Mouse (Mus musculus) kidney, postnatal 0 days (tissue): Measurements from ENCODE around the gene Lpin3. TPM values are rescaled to one million over a fixed set of nuclear protein-coding genes. Genes with fewer than 3 reads are reported as not detected.

Experiments used
- ATAC-seq: fragments of 200-750 bp; cut with Nextera tagmentation; replicated peaks from 2 replicates; pipeline ENCODE4 v1.8.0; 2017; ENCODE audit warnings: low read depth, moderate number of reproducible peaks, moderate TSS enrichment, moderate library complexity; ENCODE audit not compliant: low FRiP score
- DNase-seq: peaks from one replicate; pipeline ENCODE4 v3.0.0-alpha.2; 2016; ENCODE audit warnings: low spot score
- H3K27ac ChIP-seq: fragments of 300-500 bp; sonication (generic); 2 replicates; pipeline ENCODE4 v1.5.1; 2014; ENCODE audit warnings: mild to moderate bottlenecking
- H3K27me3 ChIP-seq: fragments of 300-500 bp; sonication (generic); 2 replicates; pipeline ENCODE4 v1.6.1; 2014; ENCODE audit warnings: low read length, mixed read lengths; ENCODE audit not compliant: insufficient read depth
- H3K36me3 ChIP-seq: fragments of 300-500 bp; sonication (generic); 2 replicates; pipeline ENCODE4 v1.6.1; 2014; ENCODE audit warnings: low read length, mixed read lengths; ENCODE audit not compliant: insufficient read depth
- H3K4me1 ChIP-seq: fragments of 300-500 bp; sonication (generic); replicated peaks from 2 replicates; pipeline ENCODE4 v1.6.1; 2014; ENCODE audit warnings: antibody characterized with exemption, low read length, mixed read lengths; ENCODE audit not compliant: insufficient read depth
- H3K4me2 ChIP-seq: fragments of 300-500 bp; sonication (generic); 2 replicates; pipeline ENCODE4 v1.6.1; 2014; ENCODE audit warnings: mild to moderate bottlenecking, low read length, moderate library complexity, mixed read lengths
- H3K4me3 ChIP-seq: fragments of 300-500 bp; sonication (generic); replicated peaks from 2 replicates; pipeline ENCODE4 v1.5.1; 2014; ENCODE audit warnings: low read depth, low read length
- H3K9ac ChIP-seq: fragments of 300-500 bp; sonication (generic); 2 replicates; pipeline ENCODE4 v1.6.1; 2014; ENCODE audit warnings: low read depth, low read length
- H3K9me3 ChIP-seq: fragments of 300-500 bp; sonication (generic); replicated peaks from 2 replicates; pipeline ENCODE4 v1.6.1; 2016; ENCODE audit warnings: low read length, inconsistent platforms, mixed read lengths
- CTCF ChIP-seq: IDR thresholded peaks from 2 replicates; pipeline ENCODE4 v1.5.1; 2016; ENCODE audit warnings: antibody characterized with exemption, low read depth, mild to moderate bottlenecking, moderate library complexity
- WGBS: fragments of 180-500 bp; shearing (Covaris S2); extraction: QIAGEN DNeasy Blood & Tissue Kit; methylation state at CpG from one replicate; pipeline ENCODE4 v1.1.7; 2014; 5-methylcytosine and 5-hydroxymethylcytosine counted together
- polyA plus RNA-seq: library from polyadenylated mRNA; unstranded; fragments of >200 nt; fragmentation: Nextera tagmentation; extraction: Ambion mirVana; gene quantifications from 2 replicates; pipeline ENCODE4 v1.2.1, GENCODE M21; 2015

The Lpin3 gene
- polyA plus RNA-seq, 1 experiment from 2014 or later: 4.1 TPM

DNA sequence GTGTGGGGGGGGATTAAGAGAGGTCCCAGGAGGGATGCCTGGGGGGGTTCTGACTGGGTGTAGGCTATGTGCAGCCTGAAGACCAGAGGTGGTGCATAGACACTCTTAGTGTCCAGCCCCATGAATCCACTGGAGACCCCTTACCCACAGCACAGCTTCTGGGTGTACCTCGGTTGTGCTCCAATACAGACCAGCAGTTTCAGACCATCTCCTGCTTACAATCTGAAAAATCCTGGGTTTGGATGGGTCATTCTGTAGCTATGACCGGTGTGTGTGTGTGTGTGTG, 38.4 kb downstream of the Lpin3 start:
- Histone ChIP-seq H3K9me3 (no peaks in the 10 kb centered on the region), H3K36me3 (no peaks in the 10 kb centered on the region), H3K9ac (no peak overlapping the region), H3K27ac (no peak overlapping the region), H3K4me2 (no peak overlapping the region), H3K27me3 (no peaks in the 10 kb centered on the region), H3K4me1 (no peaks in the 10 kb centered on the region), H3K4me3 (no peak overlapping the region)
- no peak for ATAC-seq
- TF ChIP-seq CTCF: no peak
- no peak for DNase-seq
- 73% methylated on average over 2 of the region's 2 CpGs for WGBS

DNA sequence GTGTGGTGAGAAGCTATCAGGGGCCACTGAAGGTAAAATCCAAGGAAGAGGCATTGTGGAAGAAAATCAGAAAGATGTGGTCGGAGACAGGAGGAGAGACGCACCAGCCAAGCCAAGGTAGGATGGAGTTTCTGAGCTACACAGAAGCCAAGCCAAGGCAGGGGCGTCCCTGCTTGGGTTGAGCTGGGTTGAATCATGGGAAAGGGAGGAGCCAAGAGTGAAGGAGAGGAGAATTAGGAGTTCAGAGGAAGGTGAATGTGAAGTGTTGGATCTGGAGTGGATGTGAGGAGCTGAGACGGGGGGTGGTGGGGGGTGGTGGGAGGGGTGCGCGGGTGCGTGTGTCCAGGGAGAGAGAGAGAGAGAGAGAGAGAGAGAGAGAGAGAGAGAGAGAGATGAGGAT, 40.8 kb downstream of the Lpin3 start:
- Histone ChIP-seq H3K4me3 (no peak overlapping the region), H3K9ac (no peak overlapping the region), H3K9me3 (no peaks in the 10 kb centered on the region), H3K27ac (no peak overlapping the region), H3K27me3 (no peaks in the 10 kb centered on the region), H3K4me2 (no peak overlapping the region), H3K36me3 (no peaks in the 10 kb centered on the region), H3K4me1 (no peaks in the 10 kb centered on the region)
- WGBS: 45% methylated on average over 4 of the region's 7 CpGs
- no peak for TF ChIP-seq CTCF
- no peak for DNase-seq
- ATAC-seq: no peak

DNA sequence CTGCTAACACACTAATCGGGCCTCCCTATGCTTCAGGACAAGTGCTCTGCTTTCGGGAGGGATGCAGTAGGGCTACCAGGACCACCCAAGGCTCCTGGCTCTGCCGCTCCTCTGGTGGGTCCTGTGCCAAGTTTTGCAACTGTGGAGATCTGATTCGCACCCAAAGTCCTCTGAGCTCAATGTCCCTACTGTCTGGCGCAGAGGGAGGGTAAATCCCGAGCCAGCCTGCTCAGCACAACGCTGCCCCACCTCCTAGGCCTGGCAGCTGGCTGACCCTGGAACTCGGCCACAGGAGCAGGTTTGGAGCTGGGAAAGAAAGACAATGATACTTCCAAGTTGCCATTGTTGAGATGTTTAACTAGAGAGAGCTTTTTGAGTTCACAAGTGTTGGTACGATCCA, 44.7 kb downstream of the Lpin3 start:
- Histone ChIP-seq H3K27me3 (no peaks in the 10 kb centered on the region), H3K9ac (no peak overlapping the region), H3K36me3 (no peaks in the 10 kb centered on the region), H3K4me3 (no peak overlapping the region), H3K4me1 (no peaks in the 10 kb centered on the region), H3K4me2 (no peak overlapping the region), H3K27ac (no peak overlapping the region), H3K9me3 (no peaks in the 10 kb centered on the region)
- DNase-seq (no peak), ATAC-seq (no peak)
- WGBS: 78% methylated on average over 9 of the region's 9 CpGs
- TF ChIP-seq CTCF: no peak

DNA sequence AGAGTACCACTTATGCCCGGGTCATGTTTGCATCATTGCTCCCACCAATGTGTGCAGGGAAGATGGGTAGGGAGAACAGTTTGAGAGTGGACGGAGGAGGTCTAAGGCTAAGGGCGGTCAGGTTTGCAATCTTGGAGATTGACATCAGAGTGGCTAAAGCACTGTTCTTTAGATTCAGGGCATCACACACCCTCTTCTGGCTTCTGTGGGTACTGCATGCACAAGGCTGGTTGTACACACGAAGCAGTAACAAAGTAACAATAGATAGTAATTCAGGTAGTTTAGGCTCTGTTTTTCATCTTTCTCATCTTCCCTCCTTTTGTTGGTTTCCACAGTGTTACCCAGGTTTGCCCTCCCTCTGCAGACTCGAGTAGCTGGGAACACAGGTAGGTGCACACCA, 50.9 kb downstream of the Lpin3 start:
- H3K4me1 ChIP-seq: no peaks in the 10 kb centered on the region
- H3K9ac ChIP-seq: no peak overlapping the region
- H3K4me3 ChIP-seq: no peak overlapping the region
- no peak for TF ChIP-seq CTCF
- no peaks in the 10 kb centered on the region for H3K36me3 ChIP-seq
- H3K27me3 ChIP-seq: no peaks in the 10 kb centered on the region
- no peak for DNase-seq
- ATAC-seq: no peak
- WGBS: 98% methylated on average over 5 of the region's 5 CpGs
- no peaks in the 10 kb centered on the region for H3K9me3 ChIP-seq
- no peak overlapping the region for H3K4me2 ChIP-seq
- no peak overlapping the region for H3K27ac ChIP-seq

DNA sequence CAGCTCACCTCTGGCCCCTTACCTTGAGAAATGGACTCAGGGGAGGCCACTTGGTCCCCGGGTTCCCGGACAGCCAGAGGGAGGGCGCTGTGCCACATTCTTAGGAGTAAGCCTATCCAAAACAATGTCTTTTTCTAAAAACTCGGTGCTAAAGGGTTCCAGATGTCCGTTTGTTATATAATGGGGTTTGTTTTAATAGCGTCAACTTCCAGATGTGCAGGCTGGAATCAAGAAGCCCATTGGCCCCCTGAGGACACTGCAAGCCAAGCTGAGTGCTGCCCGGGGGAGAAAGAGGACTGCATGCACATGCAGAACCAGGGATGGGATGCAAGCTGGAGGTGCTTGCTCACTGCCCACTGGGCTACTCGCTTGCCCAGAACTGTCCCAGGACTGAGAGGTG, 51.9 kb downstream of the Lpin3 start:
- H3K36me3 ChIP-seq: no peaks in the 10 kb centered on the region
- H3K27ac ChIP-seq: no peak overlapping the region
- ATAC-seq: no peak
- no peaks in the 10 kb centered on the region for H3K9me3 ChIP-seq
- 54% methylated on average over 8 of the region's 8 CpGs for WGBS
- no peaks in the 10 kb centered on the region for H3K27me3 ChIP-seq
- H3K9ac ChIP-seq: no peak overlapping the region
- H3K4me3 ChIP-seq: no peak overlapping the region
- H3K4me2 ChIP-seq: no peak overlapping the region
- TF ChIP-seq CTCF: no peak
- DNase-seq: no peak
- no peaks in the 10 kb centered on the region for H3K4me1 ChIP-seq

DNA sequence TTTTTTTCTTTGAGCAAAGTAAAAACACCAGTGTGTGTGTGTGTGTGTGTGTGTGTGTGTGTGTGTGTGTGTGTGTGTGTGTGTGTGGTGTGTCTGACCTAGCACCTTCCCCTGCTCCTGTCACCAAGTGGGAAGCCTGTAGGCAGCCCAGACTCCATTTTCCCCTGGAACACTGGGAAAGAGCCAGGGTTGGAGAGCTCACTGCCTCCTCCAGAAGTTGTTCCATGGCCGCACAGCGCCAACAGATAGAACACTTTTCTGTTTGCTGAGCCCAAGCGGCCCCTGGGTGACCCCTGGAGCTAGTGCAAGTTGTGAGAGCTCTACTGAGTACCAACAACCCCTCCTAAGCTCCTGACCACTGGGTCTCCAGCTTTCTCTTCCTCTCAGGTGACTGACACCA, 52.5 kb downstream of the Lpin3 start:
- ATAC-seq (no peak), DNase-seq (no peak)
- H3K4me2 ChIP-seq: no peak overlapping the region
- H3K4me3 ChIP-seq: no peak overlapping the region
- H3K36me3 ChIP-seq: no peaks in the 10 kb centered on the region
- no peak overlapping the region for H3K9ac ChIP-seq
- no peak overlapping the region for H3K27ac ChIP-seq
- 83% methylated on average over 3 of the region's 3 CpGs for WGBS
- no peaks in the 10 kb centered on the region for H3K9me3 ChIP-seq
- no peaks in the 10 kb centered on the region for H3K27me3 ChIP-seq
- no peak for TF ChIP-seq CTCF
- H3K4me1 ChIP-seq: no peaks in the 10 kb centered on the region

DNA sequence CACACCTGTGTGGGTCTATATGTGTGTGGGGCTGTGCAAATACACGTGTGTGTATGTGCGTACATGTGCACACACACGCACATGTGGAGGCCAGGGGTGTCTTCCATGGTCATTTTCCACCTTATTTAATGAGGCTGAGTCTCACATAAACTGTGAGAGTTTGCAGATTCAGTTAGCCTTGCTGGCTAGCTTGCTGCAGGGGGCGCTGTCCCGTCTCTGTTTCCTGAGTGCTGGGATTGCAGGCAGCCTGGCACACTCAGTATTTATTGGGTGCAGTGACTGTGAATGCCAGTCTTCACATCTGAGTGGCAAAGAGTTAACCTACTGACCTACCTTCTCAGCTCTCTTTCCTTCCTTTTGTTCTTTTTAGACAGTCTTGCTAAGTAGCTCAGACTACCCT, 53.4 kb downstream of the Lpin3 start:
- Histone ChIP-seq H3K4me2 (no peak overlapping the region), H3K27ac (no peak overlapping the region), H3K4me3 (no peak overlapping the region), H3K36me3 (no peaks in the 10 kb centered on the region), H3K9me3 (no peaks in the 10 kb centered on the region), H3K4me1 (no peaks in the 10 kb centered on the region), H3K9ac (no peak overlapping the region), H3K27me3 (no peaks in the 10 kb centered on the region)
- ATAC-seq (no peak), DNase-seq (no peak)
- 65% methylated on average over 5 of the region's 5 CpGs for WGBS
- peak; percentile 39; the same call in 1 of the 2 replicates for TF ChIP-seq CTCF
